Mouse (Mus musculus) erythroid progenitor cell, adult 5-6 weeks (primary cell): ENCODE data around the gene Ube2e1. TPM values are rescaled to one million over a fixed set of nuclear protein-coding genes. Genes with fewer than 3 reads are reported as not detected.
"Not testable (repeated sequence)": the region's sequence is repeated elsewhere in the genome, so short reads cannot be mapped to it uniquely, and the experiment has no call there.

ENCODE experiments used
- ATAC-seq: replicated peaks from 2 replicates; pipeline ENCODE4 v1.8.0; 2016; ENCODE audit warnings: moderate number of reproducible peaks, mild to moderate bottlenecking, moderate TSS enrichment, inconsistent platforms; ENCODE audit not compliant: poor library complexity, low FRiP score, severe bottlenecking
- total RNA-seq, 2 experiments: library from RNA; stranded (forward) in 1 of 2; stranded (reverse) in 1 of 2; fragments of 150-400 nt in 1 of 2; fragments of 186-747, 209-891 nt in 1 of 2; gene quantifications; 2 replicates each; pipeline versions ENCODE4 v1.2.3 to v1.2.4; 2015 to 2017; ENCODE audit warnings: low replicate concordance in 2 of 2

The Ube2e1 gene
- total RNA-seq, 2 experiments from 2014 or later, result 21.8 to 26.2 TPM

- peak; percentile 98 for ATAC-seq
Measured at GRCm38 (mm10) chr14:18270529-18271441, 60.9 kb downstream of the Ube2e1 start, which contains the start of the genes Nkiras1 and Rpl15. Nkiras1 (plus strand) TSS chr14:18271136. Rpl15 (minus strand) TSS chr14:18271391.

DNA sequence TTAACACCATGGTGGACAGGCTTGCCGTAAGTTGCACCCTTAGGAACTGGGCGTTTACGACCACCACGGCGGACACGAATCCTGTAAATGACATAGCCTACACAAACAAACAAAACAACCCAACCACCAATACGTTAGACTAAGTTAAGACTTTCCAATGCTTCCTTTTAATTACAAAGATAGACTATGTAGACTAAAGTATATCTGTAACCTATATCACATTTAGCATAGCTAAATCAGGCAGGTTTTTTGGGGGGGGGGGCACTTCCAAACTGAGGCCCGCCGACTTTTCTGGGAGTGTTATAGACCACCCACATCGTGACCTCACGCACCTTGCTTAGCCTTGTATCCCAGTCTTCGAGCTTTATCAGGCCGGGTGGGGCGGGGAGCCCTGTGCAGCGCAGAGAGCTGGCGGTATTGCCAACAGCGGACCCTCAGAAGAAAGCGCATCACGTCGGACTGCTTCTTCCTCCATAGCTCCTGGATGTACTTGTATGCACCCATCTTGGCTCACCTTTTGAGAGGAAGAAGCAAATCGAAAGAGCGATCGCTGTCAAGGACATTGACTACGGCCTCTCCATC lies 61.6 kb downstream of the Ube2e1 start:
- not testable (repeated sequence) for ATAC-seq

DNA sequence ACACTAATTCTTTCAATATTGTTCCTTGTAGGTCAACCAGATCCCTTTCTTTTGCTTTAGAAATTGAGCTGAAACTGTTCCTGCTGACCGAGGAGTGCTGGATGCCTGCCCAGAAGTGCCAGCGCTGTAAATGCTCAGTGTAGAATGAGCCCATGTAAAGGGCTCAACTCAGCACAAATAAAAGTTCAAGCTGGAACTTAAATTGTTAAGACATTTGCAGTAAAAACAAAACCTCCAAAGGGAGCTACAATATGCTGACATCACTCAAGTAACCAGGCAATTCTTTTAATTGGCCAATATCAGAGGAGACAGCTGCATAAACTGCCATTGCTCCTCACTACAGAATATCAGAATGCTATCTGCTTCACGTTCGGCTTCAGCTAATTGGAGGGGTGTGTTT lies 68.2 kb downstream of the Ube2e1 start:
- ATAC-seq, result no peak

GRCm38 (mm10) chr14:18261203-18261602 lies 70.5 kb downstream of the Ube2e1 start:
- ATAC-seq, result no peak

- no peak for ATAC-seq
Measured at GRCm38 (mm10) chr14:18242638-18243130, 89.0 kb downstream of the Ube2e1 start.

DNA sequence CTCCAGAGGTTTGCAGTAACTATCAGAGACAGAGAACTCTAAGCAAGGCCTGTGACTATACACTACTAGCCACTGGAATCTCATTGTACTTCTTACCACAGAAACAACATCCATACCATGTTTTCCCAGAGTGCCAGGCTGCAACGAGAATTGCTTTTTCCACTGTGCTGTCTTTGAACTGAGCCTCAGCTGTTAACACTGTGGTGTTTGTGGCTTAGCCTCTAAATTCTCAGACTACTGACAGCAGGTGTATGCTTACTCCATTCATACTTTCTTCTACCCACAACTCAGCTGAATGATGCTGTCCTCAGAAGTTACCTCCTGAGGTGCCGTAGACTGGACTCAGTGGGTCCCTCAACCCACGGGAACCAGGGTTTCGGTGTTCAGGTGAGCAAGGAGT lies 89.9 kb downstream of the Ube2e1 start:
- ATAC-seq, result no peak

- no peak for ATAC-seq
Measured at GRCm38 (mm10) chr14:18240132-18240531, 91.5 kb downstream of the Ube2e1 start.

DNA sequence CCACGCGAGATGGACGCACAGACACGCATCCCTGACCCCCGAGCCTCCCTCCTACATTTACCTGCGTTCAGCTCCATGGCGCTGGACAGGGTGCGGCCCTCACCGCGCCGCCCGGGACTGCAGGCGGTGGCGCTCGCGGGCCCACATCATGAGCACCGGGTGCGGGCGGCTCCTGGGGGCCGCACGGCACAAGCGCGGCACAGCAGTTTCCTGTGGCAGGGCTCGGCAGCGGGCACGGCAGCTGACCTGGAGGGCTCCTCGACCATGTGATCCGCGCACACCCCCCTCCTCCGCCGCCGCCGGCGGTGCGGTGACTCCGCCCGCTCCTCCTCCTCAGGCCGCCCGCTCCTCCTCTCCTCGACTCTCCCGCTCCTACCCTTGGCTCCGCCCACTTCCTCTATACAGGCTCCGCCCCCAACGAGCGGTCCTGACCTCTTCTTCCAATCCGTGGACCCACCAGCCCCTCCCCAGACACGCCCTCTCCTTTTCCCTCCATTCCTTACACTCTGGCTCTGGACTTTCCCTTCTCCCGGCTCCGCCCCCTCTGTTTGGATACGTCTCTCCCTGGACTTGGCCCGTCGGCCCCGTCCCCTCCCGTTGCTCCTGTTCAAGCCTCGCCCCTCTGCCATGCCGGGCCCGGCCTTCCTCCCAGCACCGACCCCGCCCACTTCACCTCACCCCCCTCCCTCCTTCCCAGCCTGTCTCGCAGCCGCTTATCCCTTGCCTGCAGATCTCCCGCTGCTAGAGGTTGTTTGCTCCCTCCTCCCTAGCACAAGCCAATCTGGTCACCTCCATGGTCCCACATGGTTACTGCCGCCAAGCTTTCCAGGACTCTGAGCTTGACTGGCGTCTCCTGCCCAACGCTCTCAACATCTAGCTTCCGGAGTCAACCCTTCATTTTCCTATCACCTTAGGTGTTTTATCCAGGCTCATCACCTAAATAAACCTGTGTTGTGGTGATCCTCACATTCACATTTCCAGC lies 92.6 kb downstream of the Ube2e1 start, which contains the start of gene Nr1d2:
Gene Nr1d2, minus strand, starts transcription at position 378 of the 982 bp plus-strand sequence.
- peak; percentile 81 for ATAC-seq

DNA sequence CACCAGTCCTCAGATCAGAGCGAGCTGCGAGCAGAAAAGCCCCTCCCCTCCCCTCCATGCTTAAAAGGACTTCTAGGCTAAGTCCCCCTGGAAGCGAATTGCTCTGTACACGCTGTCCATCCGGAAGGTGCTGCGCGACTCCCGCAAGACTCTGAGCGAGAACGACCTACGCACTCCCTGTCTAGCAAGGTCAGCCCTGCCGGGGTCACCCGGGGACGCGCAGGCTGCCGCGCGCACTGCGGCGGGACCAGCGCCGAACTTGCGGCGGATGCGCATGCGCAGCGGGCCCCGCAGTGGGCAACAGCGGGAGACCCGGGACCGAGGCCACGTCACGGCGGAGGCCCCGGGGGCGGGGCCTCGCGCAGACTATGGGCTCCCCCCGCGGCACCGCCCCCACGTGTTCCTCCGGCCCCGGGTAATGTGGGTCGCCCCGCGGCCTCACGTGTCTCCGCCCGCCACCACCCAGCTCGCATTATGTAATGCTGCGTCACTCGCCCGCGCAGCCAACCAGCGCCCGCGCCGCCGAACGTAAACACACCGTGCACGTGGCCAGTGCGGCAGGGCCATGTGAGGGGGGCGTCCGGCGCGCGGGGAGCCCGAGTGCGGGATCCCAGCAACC lies 93.4 kb downstream of the Ube2e1 start:
- ATAC-seq, result peak; percentile 88

DNA sequence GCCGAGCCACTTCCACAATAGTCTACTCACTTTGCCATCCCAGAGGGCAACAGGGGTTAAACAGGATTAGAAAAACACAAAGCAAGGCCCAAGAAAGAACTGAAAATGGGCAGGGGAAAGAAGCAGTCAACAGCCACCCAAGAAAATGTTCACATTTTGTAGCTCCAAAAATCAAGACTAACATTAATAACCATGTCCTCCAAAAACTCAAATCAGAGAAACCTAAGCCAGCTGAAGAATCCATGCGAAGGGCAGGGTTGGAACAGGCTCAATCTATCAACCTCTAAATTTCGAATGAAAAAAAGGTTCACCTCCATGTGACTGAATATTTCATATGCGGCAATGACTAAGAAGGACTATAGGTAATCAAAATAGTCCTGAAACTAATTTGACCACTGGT lies 94.3 kb downstream of the Ube2e1 start:
- no peak for ATAC-seq

GRCm38 (mm10) chr14:18236496-18237235 lies 95.0 kb downstream of the Ube2e1 start:
- not testable (repeated sequence) for ATAC-seq

GRCm38 (mm10) chr14:18233981-18234960 lies 97.4 kb downstream of the Ube2e1 start:
- ATAC-seq, result no peak

DNA sequence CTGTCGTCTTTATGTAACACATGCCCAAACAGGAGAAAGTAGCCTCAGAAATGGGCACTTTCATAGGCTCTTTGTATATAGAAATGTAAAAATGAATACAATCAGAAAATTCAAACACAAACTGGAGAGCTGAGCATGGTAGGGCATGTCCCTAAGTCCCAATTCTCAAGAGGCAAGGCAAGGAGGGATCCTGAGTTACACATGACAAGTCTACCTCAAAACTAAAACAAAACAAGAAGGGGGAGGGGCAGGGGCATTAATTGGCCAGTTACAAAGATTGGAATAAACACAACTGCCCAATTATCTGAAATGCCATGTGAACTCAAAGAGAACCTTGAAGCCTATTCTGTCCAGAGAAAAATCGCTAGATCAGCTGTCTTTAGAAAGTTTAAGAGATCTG lies 98.6 kb downstream of the Ube2e1 start:
- ATAC-seq, result no peak
